Mouse (Mus musculus) erythroblast, adult 5-6 weeks (primary cell): ENCODE measurements around the gene Kirrel3. TPM values are rescaled to one million over a fixed set of nuclear protein-coding genes. Genes with fewer than 3 reads are reported as not detected.

Experiments
- ATAC-seq: replicated peaks from 2 replicates; pipeline ENCODE4 v1.8.0; 2016; ENCODE audit warnings: moderate number of reproducible peaks, mild to moderate bottlenecking, moderate TSS enrichment, inconsistent platforms; ENCODE audit not compliant: poor library complexity, low FRiP score, severe bottlenecking
- total RNA-seq, 2 experiments: library from RNA; stranded (forward) in 1 of 2; stranded (reverse) in 1 of 2; fragments of 150-400 nt in 1 of 2; fragments of 200-764, 138-1000 nt in 1 of 2; gene quantifications; 2 replicates each; pipeline versions ENCODE4 v1.2.3 to v1.2.4; 2015 to 2017; ENCODE audit warnings: low replicate concordance in 2 of 2

Kirrel3 gene
- total RNA-seq, 2 experiments from 2014 or later, result not detected

- ATAC-seq, result no peak
These were observed 302.2 kb downstream of the Kirrel3 start for GRCm38 (mm10) chr9:34787915-34788314.

- no peak for ATAC-seq
These were observed 309.5 kb downstream of the Kirrel3 start for GRCm38 (mm10) chr9:34795226-34795625.

GRCm38 (mm10) chr9:34797688-34798339 is 312.1 kb downstream of the Kirrel3 start:
- no peak for ATAC-seq

GRCm38 (mm10) chr9:34801662-34802061 is 316.0 kb downstream of the Kirrel3 start:
- ATAC-seq, result no peak

- no peak for ATAC-seq
These were observed 321.2 kb downstream of the Kirrel3 start for GRCm38 (mm10) chr9:34806854-34807253.

- ATAC-seq, result no peak
These were observed 324.4 kb downstream of the Kirrel3 start for GRCm38 (mm10) chr9:34809993-34810513.

GRCm38 (mm10) chr9:34818325-34818976 is 332.8 kb downstream of the Kirrel3 start:
- no peak for ATAC-seq

GRCm38 (mm10) chr9:34824358-34825088 is 338.8 kb downstream of the Kirrel3 start:
- ATAC-seq, result no peak

GRCm38 (mm10) chr9:34825089-34825400 is 339.4 kb downstream of the Kirrel3 start:
- ATAC-seq, result no peak

GRCm38 (mm10) chr9:34825402-34826008 is 339.8 kb downstream of the Kirrel3 start:
- ATAC-seq, result no peak

- ATAC-seq, result no peak
These were observed 345.0 kb downstream of the Kirrel3 start for GRCm38 (mm10) chr9:34830696-34831095.

- ATAC-seq, result no peak
These were observed 351.1 kb downstream of the Kirrel3 start for GRCm38 (mm10) chr9:34836801-34837200.

- ATAC-seq, result no peak
These were observed 352.2 kb downstream of the Kirrel3 start for GRCm38 (mm10) chr9:34837700-34838462.

GRCm38 (mm10) chr9:34843275-34843965 is 357.7 kb downstream of the Kirrel3 start:
- ATAC-seq, result no peak

GRCm38 (mm10) chr9:34846440-34846839 is 360.7 kb downstream of the Kirrel3 start:
- ATAC-seq, result no peak

GRCm38 (mm10) chr9:34847664-34848063 is 362.0 kb downstream of the Kirrel3 start:
- ATAC-seq, result no peak

GRCm38 (mm10) chr9:34851136-34851535 is 365.4 kb downstream of the Kirrel3 start:
- ATAC-seq, result no peak

GRCm38 (mm10) chr9:34857575-34857974 is 371.9 kb downstream of the Kirrel3 start:
- ATAC-seq, result no peak

- no peak for ATAC-seq
These were observed 372.4 kb downstream of the Kirrel3 start for GRCm38 (mm10) chr9:34858071-34858470.
